Mouse (Mus musculus): ENCODE data around the gene Aplp2.

GRCm38 (mm10) chr9:31129956-31130355, 81.7 kb downstream of the Aplp2 start:
- no peak for TF ChIP-seq GATA1 (IDR thresholded peaks at IDR 0.05; ENCODE audit: low read length)
- TF ChIP-seq TAL1 (IDR thresholded peaks at IDR 0.05; ENCODE audit: low read length), result no peak

Measured in erythroblast, embryonic 14.5 days (primary cell).